Mouse (Mus musculus) intestine, embryonic 14.5 days (tissue): Measurements from ENCODE around the gene Numa1. TPM values are rescaled to one million over a fixed set of nuclear protein-coding genes. Genes with fewer than 3 reads are reported as not detected.
A peak's percentile ranks its signal among the peaks of the same experiment; 100 is the strongest.

Experiments used
- ATAC-seq: fragments of 200-750 bp; cut with Nextera tagmentation; replicated peaks from 2 replicates; pipeline ENCODE4 v1.8.0; 2017; ENCODE audit warnings: low read depth, moderate number of reproducible peaks, moderate TSS enrichment, moderate library complexity; ENCODE audit not compliant: low FRiP score, low TSS enrichment
- DNase-seq: peaks from one replicate; pipeline ENCODE4 v3.0.0-alpha.2; 2018; ENCODE audit warnings: low spot score
- H3K27ac ChIP-seq: fragments of 300-500 bp; sonication (generic); 2 replicates; pipeline ENCODE4 v1.5.1; 2014; ENCODE audit warnings: low read depth, mild to moderate bottlenecking, control low read depth
- H3K27me3 ChIP-seq: fragments of 300-500 bp; sonication (generic); replicated peaks from 2 replicates; pipeline ENCODE4 v1.6.1; 2014; ENCODE audit warnings: low read length, control low read depth; ENCODE audit not compliant: control insufficient read depth, insufficient read depth
- H3K36me3 ChIP-seq: fragments of 300-500 bp; sonication (generic); 2 replicates; pipeline ENCODE4 v1.6.1; 2014; ENCODE audit warnings: low read length, control low read depth; ENCODE audit not compliant: control insufficient read depth, insufficient read depth
- H3K4me1 ChIP-seq: fragments of 300-500 bp; sonication (generic); replicated peaks from 2 replicates; pipeline ENCODE4 v1.6.1; 2014; ENCODE audit warnings: low read length, control low read depth, mixed read lengths; ENCODE audit not compliant: control insufficient read depth, insufficient read depth
- H3K4me2 ChIP-seq: fragments of 300-500 bp; sonication (generic); 2 replicates; pipeline ENCODE4 v1.6.1; 2014; ENCODE audit warnings: low read length
- H3K4me3 ChIP-seq: fragments of 300-500 bp; sonication (generic); 2 replicates; pipeline ENCODE4 v1.5.1; 2014; ENCODE audit warnings: low read depth, low read length, control low read depth, mixed read lengths
- H3K9ac ChIP-seq: fragments of 300-500 bp; sonication (generic); 2 replicates; pipeline ENCODE4 v1.6.1; 2014; ENCODE audit warnings: mild to moderate bottlenecking, low read length
- H3K9me3 ChIP-seq: fragments of 300-500 bp; sonication (generic); 2 replicates; pipeline ENCODE4 v1.6.1; 2016; ENCODE audit warnings: low read length, control low read depth; ENCODE audit not compliant: control insufficient read depth
- WGBS: fragments of 180-500 bp; shearing (Covaris S2); extraction: QIAGEN DNeasy Blood & Tissue Kit; methylation state at CpG from one replicate; pipeline ENCODE4 v1.1.7; 2014; 5-methylcytosine and 5-hydroxymethylcytosine counted together
- polyA plus RNA-seq: library from polyadenylated mRNA; unstranded; fragments of >200 nt; fragmentation: Nextera tagmentation; extraction: Ambion mirVana; gene quantifications from 2 replicates; pipeline ENCODE4 v1.2.1, GENCODE M21; 2014

The Numa1 gene
- polyA plus RNA-seq, 1 experiment from 2014 or later = 99.6 TPM

- peak; percentile 47 for DNase-seq
- H3K27me3 ChIP-seq = no peaks in the 10 kb centered on the region
- no peaks in the 10 kb centered on the region for H3K36me3 ChIP-seq
- WGBS = 86% methylated on average over 4 of the region's 4 CpGs
- H3K9me3 ChIP-seq = no peaks in the 10 kb centered on the region
- no peak for ATAC-seq
- H3K4me3 ChIP-seq = no peak overlapping the region
- H3K9ac ChIP-seq = no peak overlapping the region
- no peak overlapping the region for H3K27ac ChIP-seq
- H3K4me2 ChIP-seq = no peak overlapping the region
- H3K4me1 ChIP-seq = peaks cover 7% of the 10 kb centered on the region; the same call in 1 of the 2 replicates
Observed at GRCm38 (mm10) chr7:101964551-101964950, 30.6 kb downstream of the Numa1 start.

DNA sequence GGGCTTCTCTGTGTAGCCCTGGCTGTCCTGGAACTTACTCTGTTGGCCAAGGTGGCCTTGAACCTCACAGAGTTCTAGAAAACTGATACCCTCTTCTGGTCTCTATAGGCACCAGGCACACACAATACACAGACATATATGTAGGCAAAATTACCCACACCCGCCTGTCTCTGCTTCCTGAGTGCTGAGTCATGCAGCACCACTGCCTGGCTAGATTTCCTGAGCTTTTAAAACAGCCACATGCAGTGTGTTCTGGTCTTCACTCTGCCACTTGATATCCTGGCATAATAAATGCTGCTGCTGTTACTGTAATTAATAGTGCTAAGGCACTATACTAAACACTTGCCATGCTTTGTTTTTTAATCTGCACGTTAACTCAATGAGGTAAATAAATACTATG is 31.7 kb downstream of the Numa1 start:
- H3K9ac ChIP-seq = no peak overlapping the region
- no peak overlapping the region for H3K4me2 ChIP-seq
- H3K9me3 ChIP-seq = no peaks in the 10 kb centered on the region
- H3K27me3 ChIP-seq = no peaks in the 10 kb centered on the region
- ATAC-seq = no peak
- H3K4me1 ChIP-seq = peaks cover 7% of the 10 kb centered on the region; the same call in 1 of the 2 replicates
- H3K27ac ChIP-seq = no peak overlapping the region
- no peak overlapping the region for H3K4me3 ChIP-seq
- peak; percentile 39 for DNase-seq
- H3K36me3 ChIP-seq = no peaks in the 10 kb centered on the region
- WGBS = 60% methylated on average over 2 of the region's 2 CpGs

- Histone ChIP-seq H3K9ac (no peak overlapping the region), H3K36me3 (no peaks in the 10 kb centered on the region), H3K4me2 (no peak overlapping the region), H3K4me3 (no peak overlapping the region), H3K9me3 (no peaks in the 10 kb centered on the region), H3K4me1 (peaks cover 17% of the 10 kb centered on the region), H3K27ac (no peak overlapping the region), H3K27me3 (no peaks in the 10 kb centered on the region)
- 80% methylated on average over 1 of the region's 1 CpGs for WGBS
- DNase-seq (no peak), ATAC-seq (no peak)
Observed at GRCm38 (mm10) chr7:101967256-101967655, 33.3 kb downstream of the Numa1 start.

DNA sequence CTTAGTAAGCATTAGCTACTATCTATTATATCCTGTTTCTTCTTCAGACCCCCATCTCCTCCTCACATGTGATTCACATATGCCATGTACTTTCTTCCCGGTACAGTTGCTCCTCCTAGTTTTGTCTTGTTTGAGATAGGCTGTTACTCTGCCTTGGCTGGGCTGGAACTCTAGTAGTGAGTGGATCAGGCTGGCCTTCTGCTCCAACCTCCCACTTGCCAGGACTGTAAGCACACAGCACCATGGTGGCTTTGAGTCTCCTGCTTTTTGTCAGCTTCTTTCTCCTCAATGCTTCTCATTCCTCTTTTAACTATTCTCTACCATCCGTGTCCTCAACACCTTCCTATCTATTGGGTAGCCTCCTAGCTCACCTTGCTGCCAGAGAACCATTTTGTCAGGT is 34.8 kb downstream of the Numa1 start:
- WGBS = 59% methylated on average over 2 of the region's 2 CpGs
- H3K4me1 ChIP-seq = peaks cover 23% of the 10 kb centered on the region
- H3K4me3 ChIP-seq = no peak overlapping the region
- H3K27ac ChIP-seq = peak overlapping the region; percentile 100
- no peak overlapping the region for H3K9ac ChIP-seq
- no peaks in the 10 kb centered on the region for H3K9me3 ChIP-seq
- H3K4me2 ChIP-seq = peak overlapping the region; percentile 82
- no peaks in the 10 kb centered on the region for H3K36me3 ChIP-seq
- DNase-seq (no peak), ATAC-seq (no peak)
- H3K27me3 ChIP-seq = no peaks in the 10 kb centered on the region

GRCm38 (mm10) chr7:101969694-101970428 is 36.0 kb downstream of the Numa1 start:
- no peaks in the 10 kb centered on the region for H3K36me3 ChIP-seq
- H3K4me2 ChIP-seq = peak overlapping the region; percentile 82
- ATAC-seq = peak; percentile 91
- no peaks in the 10 kb centered on the region for H3K9me3 ChIP-seq
- no peaks in the 10 kb centered on the region for H3K27me3 ChIP-seq
- peak overlapping the region; percentile 82 for H3K9ac ChIP-seq
- H3K4me1 ChIP-seq = peaks cover 33% of the 10 kb centered on the region
- peak; percentile 94 for DNase-seq
- under 1% methylated on average over 52 of the region's 53 CpGs for WGBS
- H3K27ac ChIP-seq = peak overlapping the region; percentile 100
- peak overlapping the region; percentile 77 for H3K4me3 ChIP-seq

DNA sequence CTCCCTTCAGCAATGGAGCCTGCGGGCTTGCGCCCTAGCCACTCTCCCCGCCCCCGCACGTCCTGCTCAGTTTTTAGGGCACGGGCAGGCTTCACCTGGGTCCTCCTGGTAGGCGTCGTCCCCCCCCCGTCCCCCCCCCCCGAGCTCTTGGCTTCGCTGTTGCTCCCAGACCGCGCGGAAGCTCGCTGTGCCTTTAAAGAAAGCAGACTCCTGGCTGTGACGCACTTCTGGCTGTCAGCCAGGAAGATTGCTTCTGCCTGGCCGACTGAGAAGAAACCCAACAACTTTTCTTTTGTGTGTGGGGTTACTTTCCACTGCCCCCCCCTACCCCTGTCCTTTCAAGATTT is 36.5 kb downstream of the Numa1 start:
- ATAC-seq = peak; percentile 74
- WGBS = 0% methylated on average over 16 of the region's 17 CpGs

GRCm38 (mm10) chr7:101970821-101971461 is 37.0 kb downstream of the Numa1 start:
- Histone ChIP-seq H3K27me3 (no peaks in the 10 kb centered on the region), H3K4me3 (peak overlapping the region; percentile 77), H3K27ac (peak overlapping the region; percentile 100), H3K9me3 (no peaks in the 10 kb centered on the region), H3K36me3 (no peaks in the 10 kb centered on the region), H3K4me1 (peaks cover 33% of the 10 kb centered on the region), H3K4me2 (peak overlapping the region; percentile 82), H3K9ac (peak overlapping the region; percentile 82)
- peak; percentile 53 for ATAC-seq
- peak; percentile 86 for DNase-seq
- WGBS = 2% methylated on average over 19 of the region's 19 CpGs

More for the DNA sequence above, 36.5 kb downstream of the Numa1 start:
- peak; percentile 94 for DNase-seq
- Histone ChIP-seq H3K4me2 (peak overlapping the region; percentile 82), H3K4me3 (peak overlapping the region; percentile 77), H3K9me3 (no peaks in the 10 kb centered on the region), H3K27me3 (no peaks in the 10 kb centered on the region), H3K27ac (peak overlapping the region; percentile 100), H3K4me1 (peaks cover 33% of the 10 kb centered on the region), H3K36me3 (no peaks in the 10 kb centered on the region), H3K9ac (peak overlapping the region; percentile 82)

DNA sequence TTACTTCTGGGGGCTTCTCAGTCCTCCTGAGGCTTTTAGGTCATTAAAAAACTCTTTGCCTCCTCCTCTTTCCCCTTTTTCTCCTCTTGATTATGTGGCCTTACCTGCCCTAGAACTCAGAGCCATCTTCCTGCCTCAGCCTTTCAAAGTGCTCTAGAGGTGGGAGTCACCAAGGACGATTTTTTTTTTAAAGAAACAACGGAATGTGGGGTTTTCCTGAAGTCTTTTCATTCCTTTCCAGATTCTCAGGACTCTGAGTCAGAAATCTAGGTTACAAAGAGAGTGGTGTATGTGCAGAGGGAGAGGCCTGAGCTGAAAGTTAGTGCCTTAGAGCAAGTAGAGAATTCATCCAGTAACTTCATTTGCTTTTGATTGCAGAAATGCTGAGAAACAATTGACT is 37.8 kb downstream of the Numa1 start:
- DNase-seq (no peak), ATAC-seq (no peak)
- H3K4me1 ChIP-seq = peaks cover 33% of the 10 kb centered on the region
- no peaks in the 10 kb centered on the region for H3K36me3 ChIP-seq
- no peaks in the 10 kb centered on the region for H3K9me3 ChIP-seq
- WGBS = 50% methylated on average over 2 of the region's 2 CpGs
- peak overlapping the region; percentile 82 for H3K4me2 ChIP-seq
- peak overlapping the region; percentile 100 for H3K27ac ChIP-seq
- peak overlapping the region; percentile 82 for H3K9ac ChIP-seq
- peak overlapping the region; percentile 77 for H3K4me3 ChIP-seq
- H3K27me3 ChIP-seq = no peaks in the 10 kb centered on the region
